Mouse (Mus musculus): Measurements from ENCODE around the gene Tmtc1. TPM values are rescaled to one million over a fixed set of nuclear protein-coding genes. Genes with fewer than 3 reads are reported as not detected.

Gene Tmtc1
- polyA plus RNA-seq, 1 experiment from 2014 or later, result 1.8 TPM

- H3K36me3 ChIP-seq (ENCODE audit: control insufficient read depth, insufficient read depth, low read length), result no peaks in the 10 kb centered on the region
- WGBS, result 37% methylated on average over 4 of the region's 4 CpGs
- no peaks in the 10 kb centered on the region for H3K9me3 ChIP-seq (ENCODE audit: control insufficient read depth, low read length)
- no peak overlapping the region for H3K9ac ChIP-seq (ENCODE audit: low read length)
- H3K27me3 ChIP-seq (ENCODE audit: control insufficient read depth, insufficient read depth, low read depth, low read length), result no peaks in the 10 kb centered on the region
- no peak for ATAC-seq (ENCODE audit: low read depth)
- peaks cover 5% of the 10 kb centered on the region for H3K4me1 ChIP-seq (replicated peaks; ENCODE audit: control insufficient read depth, insufficient read depth, low read length)
- H3K4me2 ChIP-seq (ENCODE audit: low read depth, low read length), result no peak overlapping the region
- no peak overlapping the region for H3K27ac ChIP-seq (ENCODE audit: low read length)
- no peak overlapping the region for H3K4me3 ChIP-seq (ENCODE audit: low read length)
Observed at GRCm38 (mm10) chr6:148367094-148367539, 77.1 kb downstream of the Tmtc1 start.

GRCm38 (mm10) chr6:148366629-148367028 lies 77.6 kb downstream of the Tmtc1 start:
- H3K9ac ChIP-seq (ENCODE audit: low read length), result no peak overlapping the region
- 91% methylated on average over 1 of the region's 1 CpGs for whole genome bisulfite sequencing
- H3K9me3 ChIP-seq (ENCODE audit: control insufficient read depth, low read length), result no peaks in the 10 kb centered on the region
- H3K4me3 ChIP-seq (ENCODE audit: low read length), result no peak overlapping the region
- no peak for ATAC-seq (ENCODE audit: low read depth)
- no peaks in the 10 kb centered on the region for H3K27me3 ChIP-seq (ENCODE audit: control insufficient read depth, insufficient read depth, low read depth, low read length)
- no peaks in the 10 kb centered on the region for H3K36me3 ChIP-seq (ENCODE audit: control insufficient read depth, insufficient read depth, low read length)
- H3K4me2 ChIP-seq (ENCODE audit: low read depth, low read length), result no peak overlapping the region
- no peak overlapping the region for H3K27ac ChIP-seq (ENCODE audit: low read length)
- H3K4me1 ChIP-seq (replicated peaks; ENCODE audit: control insufficient read depth, insufficient read depth, low read length), result peaks cover 5% of the 10 kb centered on the region

- H3K36me3 ChIP-seq (ENCODE audit: control insufficient read depth, insufficient read depth, low read length), result no peaks in the 10 kb centered on the region
- no peaks in the 10 kb centered on the region for H3K9me3 ChIP-seq (ENCODE audit: control insufficient read depth, low read length)
- peaks cover 5% of the 10 kb centered on the region for H3K4me1 ChIP-seq (replicated peaks; ENCODE audit: control insufficient read depth, insufficient read depth, low read length)
- H3K9ac ChIP-seq (ENCODE audit: low read length), result no peak overlapping the region
- no peaks in the 10 kb centered on the region for H3K27me3 ChIP-seq (ENCODE audit: control insufficient read depth, insufficient read depth, low read depth, low read length)
- no peak overlapping the region for H3K27ac ChIP-seq (ENCODE audit: low read length)
- 57% methylated on average over 1 of the region's 1 CpGs for WGBS
- no peak overlapping the region for H3K4me2 ChIP-seq (ENCODE audit: low read depth, low read length)
- ATAC-seq (ENCODE audit: low read depth), result peak; percentile 37; the same call in 1 of the 2 replicates
- no peak overlapping the region for H3K4me3 ChIP-seq (ENCODE audit: low read length)
Observed at GRCm38 (mm10) chr6:148363162-148363561, 81.0 kb downstream of the Tmtc1 start.

DNA sequence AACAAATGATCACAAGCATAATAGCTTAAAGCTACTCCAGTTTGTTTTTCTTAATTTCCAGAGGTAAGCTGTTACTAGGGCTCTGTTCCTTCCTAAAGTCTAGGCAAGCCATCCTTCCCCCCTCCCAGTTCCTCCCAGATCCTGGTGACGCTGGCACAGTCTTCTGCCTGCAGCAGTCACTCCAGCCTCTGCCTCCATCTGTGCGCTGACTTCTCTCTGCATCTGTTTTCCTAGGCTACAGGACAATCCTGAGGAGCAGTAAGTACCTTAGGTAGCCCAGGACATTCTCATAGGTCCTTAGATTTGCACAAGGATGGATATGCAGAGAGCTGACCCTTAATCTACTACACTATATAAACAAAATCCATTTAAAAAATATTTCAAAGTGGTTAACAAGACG lies 81.7 kb downstream of the Tmtc1 start:
- 42% methylated on average over 3 of the region's 3 CpGs for WGBS

DNA sequence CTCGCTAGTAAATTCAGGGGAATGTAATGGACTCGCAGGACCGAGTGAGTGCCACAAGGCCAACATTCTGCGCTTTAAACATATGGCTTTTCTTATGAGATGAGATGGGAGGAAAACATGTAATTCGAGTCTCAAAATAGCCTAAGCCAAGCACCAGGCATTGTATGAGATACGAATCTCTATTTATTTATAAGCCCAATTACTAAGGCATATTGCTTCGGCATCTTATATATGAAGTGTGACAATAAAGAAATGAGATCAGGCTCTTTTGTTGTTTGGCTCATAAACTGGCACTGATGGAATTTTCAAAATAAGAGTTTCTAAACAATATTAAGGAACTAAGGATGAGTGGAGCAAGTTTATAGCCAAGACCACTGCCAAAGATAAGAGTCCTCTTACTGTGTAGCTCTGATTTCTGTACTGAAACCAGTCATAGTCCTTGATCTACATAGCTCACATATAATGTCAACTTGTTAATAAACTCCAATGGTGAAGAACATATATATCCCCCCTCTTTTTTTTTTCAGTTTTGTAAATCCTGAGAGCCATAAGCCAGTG lies 84.8 kb downstream of the Tmtc1 start:
- Histone ChIP-seq H3K27ac (ENCODE audit: low read length) (peak overlapping the region; percentile 69), H3K4me1 (replicated peaks; ENCODE audit: control insufficient read depth, insufficient read depth, low read length) (peaks cover 9% of the 10 kb centered on the region)
- WGBS, result 54% methylated on average over 7 of the region's 7 CpGs

More for the DNA sequence above, 81.7 kb downstream of the Tmtc1 start:
- H3K36me3 ChIP-seq (ENCODE audit: control insufficient read depth, insufficient read depth, low read length), result no peaks in the 10 kb centered on the region
- H3K4me2 ChIP-seq (ENCODE audit: low read depth, low read length), result no peak overlapping the region
- no peak overlapping the region for H3K4me3 ChIP-seq (ENCODE audit: low read length)
- H3K27me3 ChIP-seq (ENCODE audit: control insufficient read depth, insufficient read depth, low read depth, low read length), result no peaks in the 10 kb centered on the region
- H3K9ac ChIP-seq (ENCODE audit: low read length), result no peak overlapping the region
- no peaks in the 10 kb centered on the region for H3K9me3 ChIP-seq (ENCODE audit: control insufficient read depth, low read length)
- ATAC-seq (ENCODE audit: low read depth), result no peak
- peaks cover 5% of the 10 kb centered on the region for H3K4me1 ChIP-seq (replicated peaks; ENCODE audit: control insufficient read depth, insufficient read depth, low read length)
- H3K27ac ChIP-seq (ENCODE audit: low read length), result peak overlapping the region; percentile 32

DNA sequence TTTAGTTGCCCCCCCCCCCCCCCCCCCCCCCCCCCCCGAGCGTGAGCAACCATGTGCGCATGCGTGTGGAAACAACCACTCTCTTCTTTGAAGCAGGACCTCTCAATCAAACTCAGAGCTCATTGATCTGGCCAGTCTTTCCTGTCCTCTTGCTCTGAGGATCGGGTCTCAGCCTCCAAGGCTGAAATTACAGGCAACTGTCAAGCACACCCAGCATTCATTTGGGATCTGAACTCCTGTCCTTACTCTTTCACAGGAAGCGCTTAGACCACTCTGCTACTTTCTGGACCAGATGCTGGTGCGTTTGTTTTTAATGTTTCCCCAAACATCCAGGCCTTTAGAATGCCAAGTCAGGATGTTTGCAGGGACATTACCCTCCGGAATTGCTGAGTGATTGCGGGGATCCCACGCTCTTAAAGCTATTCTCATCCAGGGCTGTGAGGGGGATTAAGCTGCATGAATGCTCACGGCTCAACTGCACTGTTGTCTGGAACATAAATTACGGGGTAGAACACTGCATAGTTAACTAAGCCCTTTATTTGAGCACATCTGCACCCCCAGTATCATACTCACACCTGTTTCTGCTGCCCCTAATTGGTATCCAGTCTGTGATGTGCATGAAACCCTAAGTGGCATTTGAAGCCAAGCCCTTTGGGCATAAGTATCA lies 85.5 kb downstream of the Tmtc1 start:
- Histone ChIP-seq H3K36me3 (ENCODE audit: control insufficient read depth, insufficient read depth, low read length) (peaks cover 9% of the 10 kb centered on the region; the same call in 1 of the 2 replicates), H3K27me3 (ENCODE audit: control insufficient read depth, insufficient read depth, low read depth, low read length) (no peaks in the 10 kb centered on the region), H3K9me3 (ENCODE audit: control insufficient read depth, low read length) (peaks cover 6% of the 10 kb centered on the region; the same call in 1 of the 2 replicates), H3K4me2 (ENCODE audit: low read depth, low read length) (no peak overlapping the region), H3K4me1 (replicated peaks; ENCODE audit: control insufficient read depth, insufficient read depth, low read length) (peaks cover 9% of the 10 kb centered on the region), H3K9ac (ENCODE audit: low read length) (no peak overlapping the region), H3K4me3 (ENCODE audit: low read length) (no peak overlapping the region), H3K27ac (ENCODE audit: low read length) (peak overlapping the region; percentile 69)
- WGBS, result 62% methylated on average over 9 of the region's 12 CpGs
- ATAC-seq (ENCODE audit: low read depth), result no peak

More for the DNA sequence above, 84.8 kb downstream of the Tmtc1 start:
- Histone ChIP-seq H3K27me3 (ENCODE audit: control insufficient read depth, insufficient read depth, low read depth, low read length) (no peaks in the 10 kb centered on the region), H3K9me3 (ENCODE audit: control insufficient read depth, low read length) (peaks cover 4% of the 10 kb centered on the region; the same call in 1 of the 2 replicates), H3K4me2 (ENCODE audit: low read depth, low read length) (no peak overlapping the region), H3K4me3 (ENCODE audit: low read length) (no peak overlapping the region), H3K36me3 (ENCODE audit: control insufficient read depth, insufficient read depth, low read length) (peaks cover 9% of the 10 kb centered on the region; the same call in 1 of the 2 replicates), H3K9ac (ENCODE audit: low read length) (no peak overlapping the region)
- ATAC-seq (ENCODE audit: low read depth), result peak; percentile 70

- Histone ChIP-seq H3K27me3 (ENCODE audit: control insufficient read depth, insufficient read depth, low read depth, low read length) (no peaks in the 10 kb centered on the region), H3K9ac (ENCODE audit: low read length) (no peak overlapping the region), H3K4me2 (ENCODE audit: low read depth, low read length) (no peak overlapping the region), H3K4me3 (ENCODE audit: low read length) (no peak overlapping the region), H3K36me3 (ENCODE audit: control insufficient read depth, insufficient read depth, low read length) (peaks cover 9% of the 10 kb centered on the region; the same call in 1 of the 2 replicates), H3K27ac (ENCODE audit: low read length) (no peak overlapping the region), H3K4me1 (replicated peaks; ENCODE audit: control insufficient read depth, insufficient read depth, low read length) (peaks cover 4% of the 10 kb centered on the region; the same call in 1 of the 2 replicates), H3K9me3 (ENCODE audit: control insufficient read depth, low read length) (peaks cover 6% of the 10 kb centered on the region; the same call in 1 of the 2 replicates)
- ATAC-seq (ENCODE audit: low read depth), result no peak
Observed at GRCm38 (mm10) chr6:148356141-148356540, 88.0 kb downstream of the Tmtc1 start.

GRCm38 (mm10) chr6:148354509-148355474 lies 89.4 kb downstream of the Tmtc1 start:
- peak; percentile 78 for ATAC-seq (ENCODE audit: low read depth)
- 29% methylated on average over 84 of the region's 85 CpGs for WGBS
- Histone ChIP-seq H3K36me3 (ENCODE audit: control insufficient read depth, insufficient read depth, low read length) (peaks cover 9% of the 10 kb centered on the region; the same call in 1 of the 2 replicates), H3K27ac (ENCODE audit: low read length) (no peak overlapping the region), H3K9ac (ENCODE audit: low read length) (peak overlapping the region; percentile 66), H3K4me1 (replicated peaks; ENCODE audit: control insufficient read depth, insufficient read depth, low read length) (peaks cover 4% of the 10 kb centered on the region; the same call in 1 of the 2 replicates), H3K4me2 (ENCODE audit: low read depth, low read length) (peak overlapping the region; percentile 68), H3K9me3 (ENCODE audit: control insufficient read depth, low read length) (peaks cover 6% of the 10 kb centered on the region; the same call in 1 of the 2 replicates), H3K27me3 (ENCODE audit: control insufficient read depth, insufficient read depth, low read depth, low read length) (no peaks in the 10 kb centered on the region), H3K4me3 (ENCODE audit: low read length) (peak overlapping the region; percentile 57)

All from lung, embryonic 16.5 days (tissue).